Mouse (Mus musculus) brain, adult 10 weeks (tissue): ENCODE measurements around the gene Gmnc. TPM values are rescaled to one million over a fixed set of nuclear protein-coding genes. Genes with fewer than 3 reads are reported as not detected.

ENCODE experiments used
- polyA plus RNA-seq: library from polyadenylated mRNA; stranded (reverse); fragments of 350-450 nt; fragmentation: Illumina TruSeq; extraction: RNeasy Lipid Tissue Mini Kit (QIAGEN cat#74804); gene quantifications from one replicate; pipeline ENCODE4 v1.2.3, GENCODE M21; 2015; ENCODE audit warnings: low read depth, low replicate concordance

Gmnc gene
- 1.4 TPM for polyA plus RNA-seq

DNA sequence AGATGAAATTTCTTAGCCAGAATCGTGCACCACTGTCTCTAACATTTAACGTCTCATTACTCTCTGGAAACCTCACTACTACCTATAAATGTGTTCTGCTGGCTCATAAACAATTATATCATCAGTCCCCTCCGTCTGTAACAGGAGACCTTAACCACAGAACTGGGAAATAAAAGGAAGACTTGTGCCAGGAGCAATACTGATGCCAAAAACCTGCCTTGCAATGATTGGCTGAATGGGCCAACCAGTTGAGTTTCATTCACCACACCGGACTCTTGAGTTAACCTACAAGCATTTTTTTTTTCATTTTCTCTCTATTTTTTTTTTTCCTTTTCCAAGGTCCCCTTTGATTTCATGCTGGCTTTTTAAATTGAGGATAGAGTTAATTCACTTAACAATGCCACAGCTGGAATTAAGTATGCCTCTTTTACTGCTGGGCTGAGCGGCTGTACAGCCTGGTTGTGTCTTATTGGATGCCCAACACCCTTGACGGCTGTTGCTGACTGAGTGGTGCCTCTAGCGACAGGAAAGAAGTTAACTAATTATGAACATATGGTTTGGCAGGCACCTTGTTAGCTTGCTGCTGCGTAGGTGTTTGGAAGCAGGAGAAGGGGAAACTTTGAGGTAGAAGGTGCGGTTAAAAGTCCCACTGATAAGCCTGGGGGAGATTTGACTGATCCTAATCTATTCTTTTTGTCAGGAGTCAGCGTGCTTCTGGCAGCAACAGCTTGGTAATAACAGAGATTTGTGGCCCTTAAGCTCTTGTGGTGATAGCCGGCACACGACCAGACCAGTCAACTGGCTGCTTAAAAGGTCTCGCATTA lies at the start of gene Gmnc:
Gmnc (minus strand) TSS at position 176 of the 824 bp plus-strand sequence.

